Mouse (Mus musculus): ENCODE measurements around the gene Gm36028. TPM values are rescaled to one million over a fixed set of nuclear protein-coding genes. Genes with fewer than 3 reads are reported as not detected.
A peak's percentile ranks its signal among the peaks of the same experiment; 100 is the strongest.

The Gm36028 gene
- polyA plus RNA-seq, 1 experiment from 2014 or later, result 0.40 TPM

- no peak for DNase-seq (ENCODE audit: low spot score)
- Histone ChIP-seq H3K9me3 (ENCODE audit: control insufficient read depth, low read length) (no peaks in the 10 kb centered on the region), H3K36me3 (ENCODE audit: control insufficient read depth, insufficient read depth, low read length) (peaks cover 8% of the 10 kb centered on the region; the same call in 1 of the 2 replicates), H3K4me2 (ENCODE audit: low read depth, low read length, severe bottlenecking) (no peak overlapping the region), H3K4me3 (ENCODE audit: low read depth, low read length) (no peak overlapping the region), H3K9ac (ENCODE audit: low read length) (no peak overlapping the region), H3K4me1 (replicated peaks; ENCODE audit: control insufficient read depth, insufficient read depth, low read length) (no peaks in the 10 kb centered on the region), H3K27me3 (ENCODE audit: control insufficient read depth, insufficient read depth, low read length) (no peaks in the 10 kb centered on the region), H3K27ac (ENCODE audit: low read depth, low read length) (no peak overlapping the region)
- WGBS, result 97% methylated on average over 2 of the region's 2 CpGs
- no peak for ATAC-seq (replicated peaks; ENCODE audit: low FRiP score)
Observed at GRCm38 (mm10) chr16:37881168-37881567, 20.2 kb upstream of the Gm36028 start.

DNA sequence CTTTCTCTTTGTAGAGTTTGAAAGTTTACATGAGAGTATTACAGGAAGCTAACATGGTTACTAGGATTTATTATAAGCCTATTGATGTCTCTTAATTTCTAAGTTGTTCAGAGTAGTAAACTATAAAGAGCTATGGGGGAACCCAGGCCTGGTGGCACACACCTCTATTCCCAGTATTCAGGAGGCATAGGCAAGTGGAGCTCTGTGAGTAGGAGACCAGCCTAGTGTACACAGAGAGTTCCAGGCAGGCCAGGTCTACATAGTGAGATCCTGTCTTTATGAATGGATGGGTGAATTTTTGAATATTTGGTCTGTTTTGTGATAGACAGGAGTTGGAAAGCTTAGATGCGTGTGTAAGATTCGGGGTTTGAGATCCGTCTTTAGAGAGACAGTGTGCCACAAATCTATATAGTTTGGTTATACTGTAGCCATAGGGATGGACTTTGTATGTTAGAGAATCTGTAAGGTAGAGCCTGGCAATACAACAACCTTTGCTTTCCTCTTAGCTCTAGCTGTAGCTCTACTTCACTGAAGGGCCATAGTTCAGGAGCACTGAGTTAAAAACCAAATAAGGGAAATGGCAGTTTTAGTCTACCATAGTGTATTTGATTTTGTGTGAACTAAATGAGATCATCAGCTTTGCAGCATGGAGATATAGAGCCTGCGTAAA lies 18.9 kb upstream of the Gm36028 start:
- H3K9ac ChIP-seq (ENCODE audit: low read length), result no peak overlapping the region
- no peaks in the 10 kb centered on the region for H3K9me3 ChIP-seq (ENCODE audit: control insufficient read depth, low read length)
- peaks cover 8% of the 10 kb centered on the region; the same call in 1 of the 2 replicates for H3K36me3 ChIP-seq (ENCODE audit: control insufficient read depth, insufficient read depth, low read length)
- H3K27ac ChIP-seq (ENCODE audit: low read depth, low read length), result no peak overlapping the region
- ATAC-seq (replicated peaks; ENCODE audit: low FRiP score) (no peak), DNase-seq (ENCODE audit: low spot score) (no peak)
- H3K27me3 ChIP-seq (ENCODE audit: control insufficient read depth, insufficient read depth, low read length), result no peaks in the 10 kb centered on the region
- no peaks in the 10 kb centered on the region for H3K4me1 ChIP-seq (replicated peaks; ENCODE audit: control insufficient read depth, insufficient read depth, low read length)
- no peak overlapping the region for H3K4me3 ChIP-seq (ENCODE audit: low read depth, low read length)
- 96% methylated on average over 4 of the region's 4 CpGs for WGBS
- no peak overlapping the region for H3K4me2 ChIP-seq (ENCODE audit: low read depth, low read length, severe bottlenecking)

- Histone ChIP-seq H3K9me3 (ENCODE audit: control insufficient read depth, low read length) (no peaks in the 10 kb centered on the region), H3K27me3 (ENCODE audit: control insufficient read depth, insufficient read depth, low read length) (no peaks in the 10 kb centered on the region), H3K4me2 (ENCODE audit: low read depth, low read length, severe bottlenecking) (no peak overlapping the region), H3K9ac (ENCODE audit: low read length) (no peak overlapping the region), H3K36me3 (ENCODE audit: control insufficient read depth, insufficient read depth, low read length) (peaks cover 8% of the 10 kb centered on the region; the same call in 1 of the 2 replicates), H3K27ac (ENCODE audit: low read depth, low read length) (no peak overlapping the region), H3K4me1 (replicated peaks; ENCODE audit: control insufficient read depth, insufficient read depth, low read length) (no peaks in the 10 kb centered on the region), H3K4me3 (ENCODE audit: low read depth, low read length) (no peak overlapping the region)
- ATAC-seq (replicated peaks; ENCODE audit: low FRiP score) (no peak), DNase-seq (ENCODE audit: low spot score) (no peak)
- WGBS, result 90% methylated on average over 7 of the region's 7 CpGs
Observed at GRCm38 (mm10) chr16:37878951-37879505, 18.1 kb upstream of the Gm36028 start.

- ATAC-seq (replicated peaks; ENCODE audit: low FRiP score) (no peak), DNase-seq (ENCODE audit: low spot score) (no peak)
- Histone ChIP-seq H3K9ac (ENCODE audit: low read length) (no peak overlapping the region), H3K4me1 (replicated peaks; ENCODE audit: control insufficient read depth, insufficient read depth, low read length) (no peaks in the 10 kb centered on the region), H3K4me2 (ENCODE audit: low read depth, low read length, severe bottlenecking) (no peak overlapping the region), H3K27ac (ENCODE audit: low read depth, low read length) (no peak overlapping the region), H3K9me3 (ENCODE audit: control insufficient read depth, low read length) (no peaks in the 10 kb centered on the region), H3K36me3 (ENCODE audit: control insufficient read depth, insufficient read depth, low read length) (peaks cover 4% of the 10 kb centered on the region; the same call in 1 of the 2 replicates), H3K27me3 (ENCODE audit: control insufficient read depth, insufficient read depth, low read length) (no peaks in the 10 kb centered on the region), H3K4me3 (ENCODE audit: low read depth, low read length) (no peak overlapping the region)
- WGBS, result 96% methylated on average over 3 of the region's 3 CpGs
Observed at GRCm38 (mm10) chr16:37877406-37877805, 16.5 kb upstream of the Gm36028 start.

GRCm38 (mm10) chr16:37874501-37875235 lies 13.7 kb upstream of the Gm36028 start:
- Histone ChIP-seq H3K9ac (ENCODE audit: low read length) (no peak overlapping the region), H3K27ac (ENCODE audit: low read depth, low read length) (no peak overlapping the region), H3K4me3 (ENCODE audit: low read depth, low read length) (no peak overlapping the region), H3K27me3 (ENCODE audit: control insufficient read depth, insufficient read depth, low read length) (no peaks in the 10 kb centered on the region), H3K36me3 (ENCODE audit: control insufficient read depth, insufficient read depth, low read length) (peaks cover 3% of the 10 kb centered on the region; the same call in 1 of the 2 replicates), H3K4me2 (ENCODE audit: low read depth, low read length, severe bottlenecking) (no peak overlapping the region), H3K9me3 (ENCODE audit: control insufficient read depth, low read length) (no peaks in the 10 kb centered on the region), H3K4me1 (replicated peaks; ENCODE audit: control insufficient read depth, insufficient read depth, low read length) (peaks cover 7% of the 10 kb centered on the region; the same call in 1 of the 2 replicates)
- ATAC-seq (replicated peaks; ENCODE audit: low FRiP score), result no peak
- DNase-seq (ENCODE audit: low spot score), result no peak
- WGBS, result 86% methylated on average over 4 of the region's 4 CpGs

- peaks cover 7% of the 10 kb centered on the region; the same call in 1 of the 2 replicates for H3K4me1 ChIP-seq (replicated peaks; ENCODE audit: control insufficient read depth, insufficient read depth, low read length)
- no peaks in the 10 kb centered on the region for H3K27me3 ChIP-seq (ENCODE audit: control insufficient read depth, insufficient read depth, low read length)
- WGBS, result 92% methylated on average over 4 of the region's 4 CpGs
- no peaks in the 10 kb centered on the region for H3K9me3 ChIP-seq (ENCODE audit: control insufficient read depth, low read length)
- H3K9ac ChIP-seq (ENCODE audit: low read length), result no peak overlapping the region
- DNase-seq (ENCODE audit: low spot score), result no peak
- no peak overlapping the region for H3K27ac ChIP-seq (ENCODE audit: low read depth, low read length)
- H3K4me3 ChIP-seq (ENCODE audit: low read depth, low read length), result no peak overlapping the region
- no peak for ATAC-seq (replicated peaks; ENCODE audit: low FRiP score)
- H3K36me3 ChIP-seq (ENCODE audit: control insufficient read depth, insufficient read depth, low read length), result no peaks in the 10 kb centered on the region; the same call in 1 of the 2 replicates
- 0 out of 2 replicates have a peak overlapping the region, but pooled peaks have one; percentile 9 for H3K4me2 ChIP-seq (ENCODE audit: low read depth, low read length, severe bottlenecking)
Observed at GRCm38 (mm10) chr16:37871112-37871715, 10.3 kb upstream of the Gm36028 start.

DNA sequence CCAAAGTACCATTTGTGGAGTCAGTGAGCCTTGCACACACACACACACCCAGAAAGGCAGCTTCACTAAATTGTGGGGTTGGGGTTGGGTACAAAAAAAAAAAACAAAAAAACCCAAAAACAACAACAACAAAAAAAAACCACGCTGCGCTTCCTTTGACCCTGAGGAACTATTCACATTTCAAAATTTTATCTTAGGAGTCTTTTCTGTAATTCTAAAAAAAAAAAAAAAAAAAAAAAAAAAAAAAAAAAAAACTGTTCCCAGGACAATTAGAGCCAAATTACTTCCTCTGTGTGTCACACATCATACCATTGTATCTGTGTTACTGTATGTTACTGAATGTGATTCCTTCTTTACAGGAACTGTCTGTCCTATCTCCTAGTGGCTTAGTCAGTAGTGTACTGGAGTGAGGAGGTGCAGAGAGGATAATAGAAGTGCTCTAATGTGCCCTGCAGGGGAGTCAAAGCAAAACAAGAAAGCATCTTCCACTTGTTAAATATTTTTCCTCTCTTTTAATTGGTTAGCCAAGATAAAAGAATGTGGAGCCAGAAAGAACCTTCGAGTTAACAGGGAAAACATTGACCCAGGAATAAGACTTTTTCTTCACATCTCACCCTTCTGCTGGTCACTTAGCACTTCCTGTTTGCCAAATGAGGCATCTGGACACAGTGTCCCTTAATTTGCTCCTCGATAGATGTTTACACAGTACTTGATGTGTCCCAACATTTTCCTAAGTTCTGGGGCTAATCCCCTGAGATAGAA lies 8.7 kb upstream of the Gm36028 start:
- peak overlapping the region; percentile 98 for H3K27ac ChIP-seq (ENCODE audit: low read depth, low read length)
- H3K4me3 ChIP-seq (ENCODE audit: low read depth, low read length), result peak overlapping the region; percentile 96
- 38% methylated on average over 4 of the region's 4 CpGs for WGBS
- H3K9ac ChIP-seq (ENCODE audit: low read length), result peak overlapping the region; percentile 99
- peak overlapping the region; percentile 76 for H3K4me2 ChIP-seq (ENCODE audit: low read depth, low read length, severe bottlenecking)
- DNase-seq (ENCODE audit: low spot score) (no peak), ATAC-seq (replicated peaks; ENCODE audit: low FRiP score) (no peak)
- no peaks in the 10 kb centered on the region for H3K9me3 ChIP-seq (ENCODE audit: control insufficient read depth, low read length)
- no peaks in the 10 kb centered on the region for H3K27me3 ChIP-seq (ENCODE audit: control insufficient read depth, insufficient read depth, low read length)
- H3K36me3 ChIP-seq (ENCODE audit: control insufficient read depth, insufficient read depth, low read length), result no peaks in the 10 kb centered on the region; the same call in 1 of the 2 replicates
- peaks cover 7% of the 10 kb centered on the region; the same call in 1 of the 2 replicates for H3K4me1 ChIP-seq (replicated peaks; ENCODE audit: control insufficient read depth, insufficient read depth, low read length)
